Mouse (Mus musculus) forebrain, embryonic 15.5 days (tissue): ENCODE measurements around the gene Clec2d. TPM values are rescaled to one million over a fixed set of nuclear protein-coding genes. Genes with fewer than 3 reads are reported as not detected.

Source experiments
- ATAC-seq: fragments of 200-750 bp; cut with Nextera tagmentation; replicated peaks from 2 replicates; pipeline ENCODE4 v1.8.0; 2017; ENCODE audit warnings: mild to moderate bottlenecking, moderate TSS enrichment, moderate library complexity
- H3K27ac ChIP-seq: fragments of 300-500 bp; sonication (generic); replicated peaks from 2 replicates; pipeline ENCODE4 v1.5.1; 2015; ENCODE audit warnings: mild to moderate bottlenecking, inconsistent platforms
- H3K27me3 ChIP-seq: fragments of 300-500 bp; sonication (generic); 2 replicates; pipeline ENCODE4 v1.6.1; 2015; ENCODE audit warnings: inconsistent platforms
- H3K36me3 ChIP-seq: fragments of 300-500 bp; sonication (generic); 2 replicates; pipeline ENCODE4 v1.6.1; 2015; ENCODE audit warnings: mild to moderate bottlenecking, inconsistent platforms
- H3K4me1 ChIP-seq: fragments of 300-500 bp; sonication (generic); 2 replicates; pipeline ENCODE4 v1.6.1; 2015; ENCODE audit warnings: inconsistent platforms
- H3K4me2 ChIP-seq: fragments of 300-500 bp; sonication (generic); replicated peaks from 2 replicates; pipeline ENCODE4 v1.6.1; 2015; ENCODE audit warnings: mild to moderate bottlenecking, inconsistent platforms
- H3K4me3 ChIP-seq: fragments of 300-500 bp; sonication (generic); 2 replicates; pipeline ENCODE4 v1.5.1; 2015; ENCODE audit warnings: mild to moderate bottlenecking, inconsistent platforms
- H3K9ac ChIP-seq: fragments of 300-500 bp; sonication (generic); replicated peaks from 2 replicates; pipeline ENCODE4 v1.6.1; 2015; ENCODE audit warnings: mild to moderate bottlenecking, inconsistent platforms
- H3K9me3 ChIP-seq: fragments of 300-500 bp; sonication (generic); 2 replicates; pipeline ENCODE4 v1.6.1; 2016; ENCODE audit warnings: inconsistent platforms
- WGBS: fragments of 180-500 bp; shearing (Covaris S2); methylation state at CpG from one replicate; pipeline ENCODE4 v1.1.7; 2015; ENCODE audit warnings: mixed read lengths; 5-methylcytosine and 5-hydroxymethylcytosine counted together
- microRNA-seq: library from miRNA; unstranded; fragments of <30 nt; microRNA quantifications from one replicate; pipeline ENCODE4, GENCODE M21; 2016
- polyA plus RNA-seq: library from polyadenylated mRNA; unstranded; fragments of >200 nt; fragmentation: Nextera tagmentation; extraction: Ambion mirVana; gene quantifications from 2 replicates; pipeline ENCODE4 v1.2.1, GENCODE M21; 2015

Gene Clec2d
- polyA plus RNA-seq, 1 experiment from 2014 or later: 0.14 TPM

GRCm38 (mm10) chr6:129232005-129232841, 51.8 kb downstream of the Clec2d start:
- Histone ChIP-seq H3K4me3 (no peak overlapping the region), H3K9me3 (no peaks in the 10 kb centered on the region), H3K27ac (no peak overlapping the region), H3K4me1 (0 out of 2 replicates have a peak, but pooled peaks cover 5% of the 10 kb centered on the region), H3K36me3 (no peaks in the 10 kb centered on the region), H3K27me3 (no peaks in the 10 kb centered on the region), H3K4me2 (no peak overlapping the region), H3K9ac (no peak overlapping the region)
- WGBS: 84% methylated on average over 5 of the region's 5 CpGs
- no peak for ATAC-seq

GRCm38 (mm10) chr6:129232842-129233205, 52.4 kb downstream of the Clec2d start:
- no peaks in the 10 kb centered on the region for H3K27me3 ChIP-seq
- no peaks in the 10 kb centered on the region for H3K9me3 ChIP-seq
- H3K36me3 ChIP-seq: no peaks in the 10 kb centered on the region
- WGBS: 82% methylated on average over 9 of the region's 9 CpGs
- no peak overlapping the region for H3K4me3 ChIP-seq
- H3K27ac ChIP-seq: no peak overlapping the region
- no peak overlapping the region for H3K4me2 ChIP-seq
- ATAC-seq: no peak
- no peak overlapping the region for H3K9ac ChIP-seq
- peaks cover 5% of the 10 kb centered on the region; the same call in 1 of the 2 replicates for H3K4me1 ChIP-seq

- Histone ChIP-seq H3K4me3 (no peak overlapping the region), H3K27ac (no peak overlapping the region), H3K27me3 (no peaks in the 10 kb centered on the region), H3K4me1 (peaks cover 5% of the 10 kb centered on the region; the same call in 1 of the 2 replicates), H3K9ac (no peak overlapping the region), H3K4me2 (no peak overlapping the region), H3K9me3 (no peaks in the 10 kb centered on the region), H3K36me3 (no peaks in the 10 kb centered on the region)
- WGBS: 86% methylated on average over 6 of the region's 6 CpGs
- ATAC-seq: no peak
Observed at GRCm38 (mm10) chr6:129233366-129233954, 53.0 kb downstream of the Clec2d start.

GRCm38 (mm10) chr6:129233955-129234369, 53.5 kb downstream of the Clec2d start:
- no peak overlapping the region for H3K9ac ChIP-seq
- no peaks in the 10 kb centered on the region for H3K36me3 ChIP-seq
- H3K4me1 ChIP-seq: peaks cover 4% of the 10 kb centered on the region; the same call in 1 of the 2 replicates
- H3K27me3 ChIP-seq: no peaks in the 10 kb centered on the region
- H3K4me3 ChIP-seq: no peak overlapping the region
- H3K27ac ChIP-seq: no peak overlapping the region
- 84% methylated on average over 18 of the region's 18 CpGs for WGBS
- no peaks in the 10 kb centered on the region for H3K9me3 ChIP-seq
- no peak for ATAC-seq
- no peak overlapping the region for H3K4me2 ChIP-seq

GRCm38 (mm10) chr6:129234456-129235360, 54.3 kb downstream of the Clec2d start:
- no peak overlapping the region for H3K4me3 ChIP-seq
- H3K27ac ChIP-seq: no peak overlapping the region
- H3K36me3 ChIP-seq: no peaks in the 10 kb centered on the region
- peaks cover under 1% of the 10 kb centered on the region; the same call in 1 of the 2 replicates for H3K4me1 ChIP-seq
- ATAC-seq: no peak
- no peaks in the 10 kb centered on the region for H3K9me3 ChIP-seq
- no peaks in the 10 kb centered on the region for H3K27me3 ChIP-seq
- H3K9ac ChIP-seq: no peak overlapping the region
- no peak overlapping the region for H3K4me2 ChIP-seq
- WGBS: 82% methylated on average over 8 of the region's 8 CpGs

- Histone ChIP-seq H3K4me1 (no peaks in the 10 kb centered on the region; the same call in 1 of the 2 replicates), H3K9ac (no peak overlapping the region), H3K4me3 (no peak overlapping the region), H3K27ac (no peak overlapping the region), H3K36me3 (no peaks in the 10 kb centered on the region), H3K4me2 (no peak overlapping the region), H3K27me3 (no peaks in the 10 kb centered on the region), H3K9me3 (no peaks in the 10 kb centered on the region)
- 92% methylated on average over 5 of the region's 5 CpGs for WGBS
- no peak for ATAC-seq
Observed at GRCm38 (mm10) chr6:129235855-129236461, 55.5 kb downstream of the Clec2d start.

Small RNAs within 50 kb of the gene (microRNA-seq; reads per million reads assigned to microRNA genes)
- not detected for gene Gm27514

Other genes starting within 250 kb of the Clec2d start
- not detected in 2 replicates for gene Clec2g, start 246.2 kb upstream of the Clec2d start, polyA plus RNA-seq
- gene Klrb1f, start 134.7 kb upstream of the Clec2d start, polyA plus RNA-seq: 0.20 TPM in 1 of 2 replicates, not detected in the other
- not detected in 2 replicates for gene Clec2e, start 79.7 kb upstream of the Clec2d start, polyA plus RNA-seq
- not detected in 2 replicates for gene Cd69, start 94.8 kb downstream of the Clec2d start, polyA plus RNA-seq
- not detected in 2 replicates for gene 4922502D21Rik, start 151.2 kb downstream of the Clec2d start, polyA plus RNA-seq
- gene Clec12a, start 162.1 kb downstream of the Clec2d start, polyA plus RNA-seq: 0.11 and 0.13 TPM in 2 replicates
- gene Clec12b, start 205.3 kb downstream of the Clec2d start, polyA plus RNA-seq: 0.14 TPM in 1 of 2 replicates, not detected in the other
- 1.5 and 1.8 TPM in 2 replicates for gene Clec1b, start 216.7 kb downstream of the Clec2d start, polyA plus RNA-seq
- gene Clec9a, start 228.2 kb downstream of the Clec2d start, polyA plus RNA-seq: 0.10 and 0.13 TPM in 2 replicates